Mouse (Mus musculus) adrenal gland (tissue): ENCODE data around the gene Sorbs1.

Experiments
- intact Hi-C: fragments of 180-260 bp; cut with DNase I; formaldehyde crosslinking; loops from one replicate; pipeline ENCODE4 v1.15.1; 2025

The Sorbs1 gene

GRCm38 (mm10) chr19:40410109-40410508, 103.5 kb downstream of the Sorbs1 start:
- intact Hi-C loops, result no loop called here

- intact Hi-C loops, result no loop called here
Measured at GRCm38 (mm10) chr19:40409500-40410035, 104.0 kb downstream of the Sorbs1 start.

- intact Hi-C loops, result no loop called here
Measured at GRCm38 (mm10) chr19:40407186-40407585, 106.4 kb downstream of the Sorbs1 start.

- intact Hi-C loops, result no loop called here
Measured at GRCm38 (mm10) chr19:40406661-40407060, 106.9 kb downstream of the Sorbs1 start.

GRCm38 (mm10) chr19:40405808-40406207, 107.8 kb downstream of the Sorbs1 start:
- intact Hi-C loops, result no loop called here

GRCm38 (mm10) chr19:40404582-40404981, 109.0 kb downstream of the Sorbs1 start:
- intact Hi-C loops, result no loop called here

- intact Hi-C loops, result no loop called here
Measured at GRCm38 (mm10) chr19:40403999-40404398, 109.6 kb downstream of the Sorbs1 start.

- intact Hi-C loops, result no loop called here
Measured at GRCm38 (mm10) chr19:40402155-40402963, 111.2 kb downstream of the Sorbs1 start.

GRCm38 (mm10) chr19:40401213-40401612, 112.4 kb downstream of the Sorbs1 start:
- intact Hi-C loops, result loop anchor here (2.0 kb wide), 1 partner anchor 112 kb away; the partner anchor contains the start of gene Sorbs1

GRCm38 (mm10) chr19:40400426-40401030, 113.1 kb downstream of the Sorbs1 start:
- intact Hi-C loops, result loop anchor here (2.0 kb wide), 1 partner anchor 112 kb away; the partner anchor contains the start of gene Sorbs1

- intact Hi-C loops, result no loop called here
Measured at GRCm38 (mm10) chr19:40395757-40396661, 117.6 kb downstream of the Sorbs1 start.

GRCm38 (mm10) chr19:40395321-40395695, 118.3 kb downstream of the Sorbs1 start:
- intact Hi-C loops, result no loop called here

GRCm38 (mm10) chr19:40394555-40395320, 118.8 kb downstream of the Sorbs1 start:
- intact Hi-C loops, result no loop called here

- intact Hi-C loops, result no loop called here
Measured at GRCm38 (mm10) chr19:40392795-40393392, 120.7 kb downstream of the Sorbs1 start.

- intact Hi-C loops, result loop anchor here (1.0 kb wide), 1 partner anchor 154 kb away; no protein-coding TSS in a partner anchor
Measured at GRCm38 (mm10) chr19:40391469-40391868, 122.1 kb downstream of the Sorbs1 start.

GRCm38 (mm10) chr19:40386916-40387315, 126.7 kb downstream of the Sorbs1 start:
- intact Hi-C loops, result no loop called here

GRCm38 (mm10) chr19:40385334-40385733, 128.2 kb downstream of the Sorbs1 start:
- intact Hi-C loops, result no loop called here

- intact Hi-C loops, result loop anchor here (5.0 kb wide), 1 partner anchor 42 kb away; no protein-coding TSS in a partner anchor
Measured at GRCm38 (mm10) chr19:40383931-40384330, 129.6 kb downstream of the Sorbs1 start.

GRCm38 (mm10) chr19:40380656-40381055, 132.9 kb downstream of the Sorbs1 start:
- intact Hi-C loops, result loop anchor here (5.0 kb wide), 1 partner anchor 38 kb away; no protein-coding TSS in a partner anchor

- intact Hi-C loops, result loop anchor here (5.0 kb wide), 1 partner anchor 38 kb away; no protein-coding TSS in a partner anchor
Measured at GRCm38 (mm10) chr19:40380005-40380404, 133.6 kb downstream of the Sorbs1 start.
